Mouse (Mus musculus) bone marrow macrophage, adult 2 months (primary cell): ENCODE data around the gene Ccdc103.

Source experiments
- CTCF ChIP-seq: IDR thresholded peaks from 2 replicates; pipeline ENCODE4 v1.5.1; 2012; ENCODE audit warnings: low read depth, mild to moderate bottlenecking, low read length, moderate library complexity
- POLR2A ChIP-seq: IDR thresholded peaks from 2 replicates; pipeline ENCODE4 v1.6.1; 2012; ENCODE audit warnings: mild to moderate bottlenecking, low read depth, low read length, borderline replicate concordance

GRCm38 (mm10) chr11:102859933-102860332 lies 21.1 kb upstream of the Ccdc103 start:
- no peak for TF ChIP-seq CTCF
- no peak for TF ChIP-seq POLR2A
